Mouse (Mus musculus): ENCODE results near the gene Atp13a4. TPM values are rescaled to one million over a fixed set of nuclear protein-coding genes. Genes with fewer than 3 reads are reported as not detected.
A peak's percentile ranks its signal among the peaks of the same experiment; 100 is the strongest.

Gene Atp13a4
- total RNA-seq, 2 experiments from 2014 or later, result not detected

GRCm38 (mm10) chr16:29451706-29452105 is 93.0 kb downstream of the Atp13a4 start:
- intact Hi-C loops (cut with DNase I), result no loop called here
- TF ChIP-seq CTCF (IDR thresholded peaks at IDR 0.05), result peak; percentile 37
- DNase-seq, result no peak
- Histone ChIP-seq H3K27ac (no peak overlapping the region), H3K4me3 (no peak overlapping the region)

GRCm38 (mm10) chr16:29442126-29442525 is 102.5 kb downstream of the Atp13a4 start:
- Histone ChIP-seq H3K4me3 (no peak overlapping the region), H3K27ac (no peak overlapping the region)
- intact Hi-C loops (cut with DNase I), result no loop called here
- no peak for DNase-seq
- TF ChIP-seq CTCF (IDR thresholded peaks at IDR 0.05), result no peak

GRCm38 (mm10) chr16:29441405-29441985 is 103.2 kb downstream of the Atp13a4 start:
- DNase-seq, result no peak
- intact Hi-C loops (cut with DNase I), result no loop called here
- Histone ChIP-seq H3K4me3 (no peak overlapping the region), H3K27ac (no peak overlapping the region)
- no peak for TF ChIP-seq CTCF (IDR thresholded peaks at IDR 0.05)

- Histone ChIP-seq H3K4me3 (no peak overlapping the region), H3K27ac (no peak overlapping the region)
- TF ChIP-seq CTCF (IDR thresholded peaks at IDR 0.05), result no peak
- intact Hi-C loops (cut with DNase I), result no loop called here
- no peak for DNase-seq
Measured at GRCm38 (mm10) chr16:29438045-29438444, 106.6 kb downstream of the Atp13a4 start.

GRCm38 (mm10) chr16:29435746-29436145 is 108.9 kb downstream of the Atp13a4 start:
- intact Hi-C loops (cut with DNase I), result no loop called here
- no peak overlapping the region for H3K27ac ChIP-seq
- DNase-seq, result no peak
- TF ChIP-seq CTCF (IDR thresholded peaks at IDR 0.05), result no peak
- H3K4me3 ChIP-seq, result no peak overlapping the region

GRCm38 (mm10) chr16:29434712-29435111 is 110.0 kb downstream of the Atp13a4 start:
- DNase-seq, result peak; percentile 20
- no peak overlapping the region for H3K27ac ChIP-seq
- intact Hi-C loops (cut with DNase I), result no loop called here

GRCm38 (mm10) chr16:29414822-29415221 is 129.8 kb downstream of the Atp13a4 start:
- Histone ChIP-seq H3K4me3 (no peak overlapping the region), H3K27ac (no peak overlapping the region)
- no peak for TF ChIP-seq CTCF (IDR thresholded peaks at IDR 0.05)
- DNase-seq, result no peak
- intact Hi-C loops (cut with DNase I), result no loop called here

More at GRCm38 (mm10) chr16:29434712-29435111, 110.0 kb downstream of the Atp13a4 start:
- no peak overlapping the region for H3K4me3 ChIP-seq
- peak; percentile 54 for TF ChIP-seq CTCF (IDR thresholded peaks at IDR 0.05)

- Histone ChIP-seq H3K4me3 (no peak overlapping the region), H3K27ac (no peak overlapping the region)
- intact Hi-C loops (cut with DNase I), result no loop called here
- TF ChIP-seq CTCF (IDR thresholded peaks at IDR 0.05), result no peak
- no peak for DNase-seq
Measured at GRCm38 (mm10) chr16:29407319-29407718, 137.3 kb downstream of the Atp13a4 start.

- DNase-seq, result peak; percentile 68
- H3K27ac ChIP-seq, result no peak overlapping the region
- TF ChIP-seq CTCF (IDR thresholded peaks at IDR 0.05), result peak; percentile 37; the same call in 1 of the 2 replicates
- intact Hi-C loops (cut with DNase I), result no loop called here
- no peak overlapping the region for H3K4me3 ChIP-seq
Measured at GRCm38 (mm10) chr16:29399079-29399478, 145.6 kb downstream of the Atp13a4 start.

GRCm38 (mm10) chr16:29384781-29385180 is 159.9 kb downstream of the Atp13a4 start:
- intact Hi-C loops (cut with DNase I), result no loop called here
- no peak overlapping the region for H3K27ac ChIP-seq
- TF ChIP-seq CTCF (IDR thresholded peaks at IDR 0.05), result no peak
- DNase-seq, result no peak
- H3K4me3 ChIP-seq, result no peak overlapping the region

- no peak for DNase-seq
- Histone ChIP-seq H3K27ac (no peak within 1 kb of the TSS), H3K4me3 (no peak within 1 kb of the TSS)
- intact Hi-C loops (cut with DNase I), result no loop called here
- no peak for TF ChIP-seq CTCF (IDR thresholded peaks at IDR 0.05)
Measured at GRCm38 (mm10) chr16:29378458-29378857, 166.2 kb downstream of the Atp13a4 start, which contains the start of gene Atp13a5. TSS of gene Atp13a5 (minus strand) at chr16:29378732.

GRCm38 (mm10) chr16:29374636-29375035 is 170.0 kb downstream of the Atp13a4 start:
- Histone ChIP-seq H3K27ac (peak overlapping the region; percentile 53), H3K4me3 (no peak overlapping the region)
- intact Hi-C loops (cut with DNase I), result no loop called here
- DNase-seq, result no peak
- no peak for TF ChIP-seq CTCF (IDR thresholded peaks at IDR 0.05)

Other genes starting within 250 kb of the Atp13a4 start
- 1 to 10 TPM; 3.5 to 5.1 TPM for gene Atp13a5, start 166.1 kb downstream of the Atp13a4 start, total RNA-seq (2021)
- gene Opa1, start 34.5 kb upstream of the Atp13a4 start, total RNA-seq (2021), result 100 to 1,000 TPM in 1 of 2 experiments, 10 to 100 TPM in 1; 77.8 to 104 TPM